Mouse (Mus musculus): ENCODE data around the gene Art3.
A peak's percentile ranks its signal among the peaks of the same experiment; 100 is the strongest.

Gene Art3

DNA sequence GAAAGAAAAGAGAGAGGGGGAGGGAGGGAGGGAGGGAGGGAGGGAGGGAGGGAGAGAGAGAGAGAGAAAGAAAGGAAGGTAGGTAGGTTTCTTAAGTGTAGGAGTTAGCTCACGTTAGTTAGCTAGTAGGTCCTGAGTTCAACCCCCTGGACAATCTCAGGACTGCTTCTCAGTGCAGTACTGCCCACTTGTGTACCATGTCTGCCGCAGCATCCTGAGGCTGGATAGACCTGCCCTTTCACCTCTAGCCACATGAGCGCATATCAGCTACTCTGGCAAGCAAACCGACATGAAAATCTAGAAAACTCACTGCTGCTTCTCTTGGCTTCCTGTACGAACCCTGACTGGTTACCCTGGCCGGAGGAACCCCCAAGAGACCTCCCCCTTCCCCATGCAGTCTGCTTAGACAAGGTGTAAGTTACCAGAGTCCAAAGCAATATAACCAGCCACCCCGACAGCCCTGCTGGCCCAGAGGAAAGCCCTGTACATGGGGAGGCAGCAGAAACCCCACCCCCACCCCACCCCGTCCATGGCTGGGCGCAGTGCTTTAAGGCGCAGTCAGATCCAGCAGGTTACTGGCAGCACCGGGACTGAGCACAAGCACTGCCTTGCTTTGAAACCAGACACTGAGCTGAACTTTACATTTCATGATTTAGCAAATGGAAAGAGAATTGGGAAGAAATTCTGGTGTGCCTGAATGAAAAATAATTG is 81.8 kb downstream of the Art3 start:
- DNase-seq (ENCODE audit: low read depth, low spot score), result no peak

DNA sequence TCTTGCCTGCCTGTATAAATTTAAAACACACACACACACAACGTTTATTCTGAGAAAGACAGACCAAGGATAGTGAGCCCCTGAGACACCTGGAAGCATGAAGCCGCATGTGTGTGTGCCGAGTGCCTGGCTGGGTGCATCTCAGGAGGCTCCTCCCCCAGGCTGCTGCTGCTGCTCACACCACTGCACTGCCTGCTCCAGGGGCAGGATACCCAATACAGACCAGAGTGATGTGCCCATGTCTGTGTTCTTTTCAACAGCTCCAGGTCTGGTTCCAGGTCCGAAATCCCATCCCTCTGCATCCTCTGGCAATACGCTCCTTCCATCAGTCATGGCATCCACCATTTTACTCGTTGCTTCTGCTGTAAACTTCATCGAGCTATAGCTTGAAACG is 82.4 kb downstream of the Art3 start:
- DNase-seq (ENCODE audit: low read depth, low spot score), result no peak

DNA sequence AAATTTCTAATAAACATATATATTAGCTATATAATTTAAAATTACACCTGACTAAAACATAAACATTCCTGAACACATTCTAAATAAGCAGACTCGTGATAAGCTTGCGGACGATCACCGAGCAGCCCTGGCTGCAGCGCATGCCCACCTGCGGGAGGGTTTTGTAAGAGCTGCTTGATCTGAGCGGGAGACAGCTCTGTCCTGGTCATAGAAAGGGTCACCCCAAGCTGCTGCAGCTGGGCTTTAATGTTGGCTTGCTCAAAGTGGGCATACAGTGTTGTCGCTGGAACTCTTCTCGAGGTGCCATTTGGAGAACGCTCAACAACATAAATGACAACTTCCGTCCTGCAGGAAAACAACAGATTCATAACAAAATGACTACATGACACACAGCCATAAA is 92.5 kb downstream of the Art3 start:
- DNase-seq (ENCODE audit: low read depth, low spot score), result no peak

DNA sequence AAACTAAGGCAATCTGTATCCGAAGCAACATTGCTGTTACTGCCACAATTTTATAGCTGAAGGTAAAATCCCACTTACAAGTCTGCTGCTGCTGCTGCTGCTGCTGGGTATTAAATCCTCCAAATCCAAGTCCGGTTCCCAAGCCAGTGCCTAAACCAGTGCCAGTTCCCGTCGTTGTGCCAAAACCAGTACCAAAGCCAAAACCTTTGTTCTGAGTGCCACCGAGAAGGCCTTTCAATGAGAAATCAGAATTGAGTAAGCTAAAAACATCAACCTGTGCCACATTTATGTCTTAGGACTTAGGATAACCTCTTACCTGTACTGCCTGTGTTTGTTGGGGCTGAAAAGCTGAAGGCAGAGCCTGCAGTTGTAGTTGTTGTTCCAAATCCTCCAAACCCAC is 99.1 kb downstream of the Art3 start:
- DNase-seq (ENCODE audit: low read depth, low spot score), result no peak

DNA sequence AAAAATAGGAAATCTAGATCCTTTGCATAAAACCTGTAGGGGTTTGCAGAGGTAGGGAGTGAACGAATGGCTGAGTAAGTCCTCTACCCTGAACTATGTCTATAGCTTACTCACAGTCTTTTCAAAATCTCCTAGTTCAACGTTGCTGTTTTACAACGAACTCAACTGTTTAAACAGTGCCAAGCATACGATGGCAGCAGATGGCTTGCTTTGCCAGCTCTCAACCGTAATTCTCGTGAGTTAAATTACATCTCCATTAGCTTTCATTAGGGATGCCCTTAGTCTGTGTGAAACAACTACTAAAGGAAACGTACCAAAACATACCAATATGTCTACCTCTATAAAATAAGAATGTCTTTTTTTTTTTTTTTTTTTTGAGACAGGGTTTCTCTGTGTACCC is 100.0 kb downstream of the Art3 start:
- DNase-seq (ENCODE audit: low read depth, low spot score), result no peak

DNA sequence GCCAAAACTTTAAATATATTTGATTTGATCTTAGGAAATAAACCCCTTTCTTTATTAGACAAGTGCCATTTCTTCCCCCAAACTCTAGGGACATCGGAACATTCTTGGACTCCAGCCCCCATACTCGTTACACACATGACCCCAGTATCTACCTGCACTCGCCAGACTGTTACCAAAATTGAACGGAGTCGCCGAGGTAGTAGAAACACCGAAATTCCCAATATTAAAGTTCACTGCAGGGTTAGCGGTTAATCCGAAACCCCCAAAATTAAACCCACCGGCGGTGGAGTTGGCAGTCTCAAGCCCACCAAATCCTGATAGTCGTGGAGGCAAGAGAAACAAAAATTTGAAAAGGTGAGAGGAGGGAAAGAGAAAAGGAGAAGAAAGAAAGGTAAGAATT is 102.4 kb downstream of the Art3 start:
- peak; percentile 36 for DNase-seq (ENCODE audit: low read depth, low spot score)

DNA sequence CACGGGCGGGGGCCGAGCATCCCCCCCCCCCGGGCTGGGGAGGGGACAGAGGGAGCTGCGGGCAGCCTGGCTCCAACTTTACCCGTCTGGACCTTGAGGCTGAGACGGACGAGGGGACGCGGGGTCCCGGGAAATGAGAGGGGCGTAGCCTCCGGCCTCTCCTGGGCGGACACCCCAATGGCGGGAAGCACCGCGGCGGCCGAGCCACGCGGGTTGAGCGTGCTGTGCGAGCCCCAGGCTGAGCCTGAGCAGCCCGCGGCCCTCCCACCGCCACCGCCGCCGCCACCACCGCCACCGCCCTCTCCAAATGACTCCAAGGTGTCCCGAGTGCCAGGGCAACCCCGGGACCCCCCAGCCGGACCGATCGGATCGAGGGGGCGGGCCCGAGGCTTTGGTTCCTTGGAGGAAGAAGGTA is 103.0 kb downstream of the Art3 start:
- peak; percentile 31 for DNase-seq (ENCODE audit: low read depth, low spot score)

DNA sequence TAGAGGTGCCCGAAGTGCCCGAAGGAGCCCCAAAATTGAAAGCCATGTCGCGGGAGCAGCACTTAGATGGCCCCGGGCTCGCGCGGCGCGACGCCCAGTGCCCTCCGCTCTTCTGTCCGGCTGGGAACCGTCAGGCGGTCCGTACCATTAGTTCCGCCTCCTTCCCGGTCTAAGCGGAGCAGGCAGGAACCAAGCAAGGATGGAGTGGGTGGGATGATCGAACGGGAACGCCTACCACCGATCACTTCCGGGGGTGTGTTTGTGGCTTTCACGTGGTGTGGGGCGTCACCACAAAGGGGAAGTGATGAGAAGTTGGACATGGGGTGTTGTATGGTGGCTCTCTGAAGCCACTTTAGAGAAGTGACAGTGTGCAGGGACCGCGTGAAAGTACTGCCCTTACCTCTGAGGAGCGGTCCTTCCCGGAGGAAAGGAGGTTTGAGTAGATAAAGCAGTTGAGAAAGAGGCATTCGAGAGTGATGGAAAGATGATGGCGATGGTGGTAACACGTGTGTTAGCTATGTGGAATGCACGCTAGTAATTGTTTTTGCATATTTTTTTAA is 103.5 kb downstream of the Art3 start, which contains the start of gene Nup54:
Nup54 (minus strand) TSS at position 195 of the 560 bp plus-strand sequence.
- DNase-seq (ENCODE audit: low read depth, low spot score), result peak; percentile 98

DNA sequence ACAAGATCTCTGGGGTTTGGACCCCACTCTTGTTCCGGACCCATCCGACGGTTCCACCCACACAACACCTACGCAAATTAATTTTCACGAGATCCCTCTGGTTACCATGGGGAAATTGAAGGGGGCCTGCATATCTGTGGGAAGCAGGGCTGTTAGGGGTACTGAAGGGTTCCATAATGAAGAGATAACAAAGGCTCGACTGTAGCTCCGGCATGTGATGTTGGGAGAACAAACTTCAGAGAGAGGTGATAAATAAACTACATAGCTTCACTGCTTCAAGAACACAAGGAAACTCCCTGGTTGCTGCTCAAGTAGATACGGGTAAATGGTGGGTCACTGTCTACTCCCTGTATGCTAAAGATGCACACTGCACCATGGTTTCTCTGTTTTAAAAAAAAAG is 106.9 kb downstream of the Art3 start:
- no peak for DNase-seq (ENCODE audit: low read depth, low spot score)

DNA sequence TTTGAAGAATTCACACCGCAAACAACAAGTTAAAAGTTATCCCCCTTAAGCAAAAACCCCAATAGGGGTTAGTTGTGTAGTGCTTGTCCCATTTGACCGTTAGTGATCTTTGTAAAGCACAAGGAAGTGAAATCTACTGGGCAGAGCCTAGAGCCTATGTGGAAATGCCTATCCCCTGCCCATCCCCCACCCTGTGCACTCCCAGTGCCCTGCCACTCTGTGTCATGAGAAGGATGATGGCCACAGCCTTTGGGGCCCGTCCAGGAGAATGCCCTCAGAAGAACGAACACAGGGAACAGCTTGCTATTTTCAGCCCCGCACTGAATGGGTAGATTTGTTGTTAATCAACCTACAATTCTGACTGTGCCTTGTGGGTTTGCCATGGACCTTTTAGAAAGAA is 109.9 kb downstream of the Art3 start:
- DNase-seq (ENCODE audit: low read depth, low spot score), result no peak

DNA sequence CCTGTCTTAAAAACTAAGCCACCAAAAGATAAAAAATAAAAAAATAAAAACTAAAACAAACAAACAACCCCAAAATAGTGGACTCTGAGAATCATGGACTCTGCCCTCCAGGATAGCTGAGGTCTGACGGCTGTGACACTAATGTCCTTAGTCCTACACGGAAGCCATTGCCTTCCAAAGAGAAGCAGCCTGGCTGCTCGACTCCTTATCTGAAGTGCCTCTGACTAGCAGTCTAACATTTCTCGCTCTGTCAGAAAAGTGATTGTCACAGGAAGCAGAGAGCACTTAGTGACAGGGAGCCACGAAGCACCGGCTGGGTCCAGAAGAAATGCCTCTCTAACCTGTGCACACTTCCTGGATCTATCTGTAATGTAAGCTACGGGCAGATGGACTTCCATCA is 111.3 kb downstream of the Art3 start:
- DNase-seq (ENCODE audit: low read depth, low spot score), result no peak

DNA sequence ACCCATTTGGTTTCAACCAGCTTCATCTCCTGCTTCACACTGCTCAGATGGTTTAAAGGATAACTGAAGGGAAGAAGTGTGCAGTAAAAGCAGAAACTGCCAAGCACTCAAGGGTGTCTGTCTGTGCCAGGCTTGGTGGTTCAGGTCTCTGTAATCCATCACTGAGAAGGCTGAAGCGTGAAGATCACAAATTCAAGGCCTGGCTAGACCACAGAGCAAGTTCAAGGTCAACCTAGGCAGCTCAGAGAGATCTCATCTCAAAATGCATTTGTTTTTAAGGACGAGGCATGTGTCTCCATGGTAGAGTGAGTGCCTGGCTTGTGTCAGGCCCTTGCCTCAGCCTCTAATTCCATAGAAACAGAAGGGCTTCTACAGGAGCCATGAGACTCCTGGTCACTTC is 113.4 kb downstream of the Art3 start:
- DNase-seq (ENCODE audit: low read depth, low spot score), result no peak

DNA sequence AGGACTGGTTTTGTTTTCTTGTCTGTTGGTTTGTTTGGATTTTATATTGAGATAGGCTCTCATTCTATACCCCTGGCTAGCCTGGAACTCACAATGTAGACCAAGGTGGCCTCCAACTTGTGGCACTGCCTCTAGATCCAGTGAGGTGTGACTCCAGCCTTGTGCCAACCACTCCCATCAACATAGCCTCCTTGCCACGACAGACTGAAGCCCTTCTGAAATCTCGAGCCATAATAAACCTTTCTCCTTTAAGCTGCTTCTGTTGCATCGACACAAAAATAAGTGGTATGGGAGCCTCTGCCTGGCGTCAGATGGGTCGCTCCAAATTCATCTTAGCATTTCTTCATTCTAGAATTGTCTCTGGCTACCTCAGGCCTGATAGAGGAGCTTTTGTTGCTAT is 115.1 kb downstream of the Art3 start:
- DNase-seq (ENCODE audit: low read depth, low spot score), result no peak

DNA sequence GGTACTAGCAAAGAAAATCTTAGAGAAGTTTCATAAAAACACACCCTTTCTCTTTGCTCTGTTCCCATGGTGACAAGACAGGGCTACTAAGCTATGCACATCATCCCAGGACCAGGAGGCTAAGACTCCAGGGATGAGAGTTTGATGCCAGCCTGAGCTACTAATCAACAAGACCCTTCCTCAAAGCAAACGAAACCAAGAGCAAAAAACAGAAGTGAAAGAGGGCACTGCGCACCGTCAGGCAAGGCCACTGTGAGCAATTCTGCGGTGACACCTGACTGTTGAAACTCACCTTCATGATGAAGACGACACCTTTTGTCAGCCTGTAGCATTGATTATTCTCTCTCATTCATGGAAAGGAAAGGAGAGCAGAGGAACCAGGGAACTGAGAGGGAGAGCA is 121.2 kb downstream of the Art3 start:
- DNase-seq (ENCODE audit: low read depth, low spot score), result no peak

DNA sequence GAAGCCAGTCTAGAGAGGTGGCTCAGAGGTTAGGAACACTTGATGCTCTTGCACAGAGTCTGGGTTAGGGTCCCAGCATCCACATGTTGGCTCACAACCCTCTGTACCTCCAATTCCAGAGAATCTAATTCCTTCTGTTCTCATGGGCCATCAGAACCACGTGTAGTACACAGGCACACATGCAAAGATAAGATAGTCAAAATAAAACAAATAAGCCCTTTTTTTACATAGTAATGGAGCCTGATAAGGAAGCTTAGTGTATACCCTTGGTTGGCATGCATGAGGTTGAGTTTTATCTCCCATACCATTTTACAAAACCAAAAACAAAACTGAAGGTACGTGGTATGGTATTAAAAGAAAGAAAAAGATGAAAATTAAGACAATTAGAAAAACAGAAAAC is 125.8 kb downstream of the Art3 start:
- DNase-seq (ENCODE audit: low read depth, low spot score), result no peak

DNA sequence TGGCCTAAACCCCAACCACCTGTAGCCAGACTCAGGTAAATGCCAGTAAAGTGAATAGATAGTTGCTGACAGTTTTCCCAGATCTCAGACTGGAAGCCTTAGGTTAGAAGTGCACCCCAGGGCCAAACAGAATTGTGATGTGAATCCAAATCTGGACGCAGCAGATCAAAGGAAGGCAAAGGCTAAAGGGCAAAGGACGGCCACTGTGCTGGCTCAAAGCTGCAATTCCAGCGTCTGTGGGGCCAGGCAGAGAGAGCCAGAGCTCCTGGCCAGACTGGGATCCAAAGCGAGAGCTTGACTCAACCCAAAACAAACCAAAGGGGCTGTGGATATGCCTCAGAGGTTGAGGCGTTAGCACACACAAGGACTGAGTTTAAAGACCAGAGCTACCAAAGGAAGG is 127.1 kb downstream of the Art3 start:
- no peak for DNase-seq (ENCODE audit: low read depth, low spot score)

DNA sequence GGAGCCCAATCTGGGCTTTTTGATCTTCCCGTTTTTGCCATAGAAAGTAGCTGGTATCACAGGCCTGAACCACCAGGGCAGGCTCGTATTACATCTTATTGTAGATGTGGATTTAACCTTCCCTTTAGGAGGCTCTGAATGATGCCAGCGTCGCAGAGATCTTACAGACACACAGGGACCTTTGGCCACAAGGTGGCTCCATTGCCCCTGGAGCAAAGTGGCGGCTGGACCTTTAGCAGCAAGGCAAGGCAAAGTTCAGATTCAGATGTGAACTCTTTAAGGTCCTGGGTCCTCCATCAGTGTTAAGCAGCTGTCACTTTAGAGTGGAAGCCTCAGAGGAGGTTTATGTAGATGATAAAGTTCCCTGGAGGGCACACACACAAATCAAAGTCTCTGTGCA is 129.7 kb downstream of the Art3 start:
- DNase-seq (ENCODE audit: low read depth, low spot score), result peak; percentile 66

Measured in 3T3-L1 (cell line).